Mouse (Mus musculus) heart, embryonic 15.5 days (tissue): ENCODE data around the gene Nab2. TPM values are rescaled to one million over a fixed set of nuclear protein-coding genes. Genes with fewer than 3 reads are reported as not detected.

Experiments used
- ATAC-seq: fragments of 200-750 bp; cut with Nextera tagmentation; replicated peaks from 2 replicates; pipeline ENCODE4 v1.8.0; 2017; ENCODE audit warnings: low read depth, moderate TSS enrichment; ENCODE audit not compliant: insufficient number of reproducible peaks, insufficient read depth, low FRiP score
- H3K27ac ChIP-seq: fragments of 300-500 bp; sonication (generic); 2 replicates; pipeline ENCODE4 v1.5.1; 2015; ENCODE audit warnings: mild to moderate bottlenecking, inconsistent platforms
- H3K27me3 ChIP-seq: fragments of 300-500 bp; sonication (generic); 2 replicates; pipeline ENCODE4 v1.6.1; 2015; ENCODE audit warnings: inconsistent platforms
- H3K36me3 ChIP-seq: fragments of 300-500 bp; sonication (generic); 2 replicates; pipeline ENCODE4 v1.6.1; 2015; ENCODE audit warnings: mild to moderate bottlenecking, inconsistent platforms
- H3K4me1 ChIP-seq: fragments of 300-500 bp; sonication (generic); replicated peaks from 2 replicates; pipeline ENCODE4 v1.6.1; 2015; ENCODE audit warnings: inconsistent platforms
- H3K4me2 ChIP-seq: fragments of 300-500 bp; sonication (generic); 2 replicates; pipeline ENCODE4 v1.6.1; 2015; ENCODE audit warnings: inconsistent platforms, mild to moderate bottlenecking, moderate library complexity
- H3K4me3 ChIP-seq: fragments of 300-500 bp; sonication (generic); 2 replicates; pipeline ENCODE4 v1.5.1; 2015; ENCODE audit warnings: mild to moderate bottlenecking, inconsistent platforms
- H3K9ac ChIP-seq: fragments of 300-500 bp; sonication (generic); 2 replicates; pipeline ENCODE4 v1.6.1; 2015; ENCODE audit warnings: mild to moderate bottlenecking, inconsistent platforms
- H3K9me3 ChIP-seq: fragments of 300-500 bp; sonication (generic); replicated peaks from 2 replicates; pipeline ENCODE4 v1.6.1; 2016; ENCODE audit warnings: inconsistent platforms
- WGBS: fragments of 180-500 bp; shearing (Covaris S2); methylation state at CpG from one replicate; pipeline ENCODE4 v1.1.7; 2015; ENCODE audit warnings: mixed read lengths; 5-methylcytosine and 5-hydroxymethylcytosine counted together
- polyA plus RNA-seq: library from polyadenylated mRNA; unstranded; fragments of >200 nt; fragmentation: Nextera tagmentation; extraction: Ambion mirVana; gene quantifications from 2 replicates; pipeline ENCODE4 v1.2.1, GENCODE M21; 2015

Gene Nab2
- 10.9 and 14.9 TPM in 2 replicates for polyA plus RNA-seq

DNA sequence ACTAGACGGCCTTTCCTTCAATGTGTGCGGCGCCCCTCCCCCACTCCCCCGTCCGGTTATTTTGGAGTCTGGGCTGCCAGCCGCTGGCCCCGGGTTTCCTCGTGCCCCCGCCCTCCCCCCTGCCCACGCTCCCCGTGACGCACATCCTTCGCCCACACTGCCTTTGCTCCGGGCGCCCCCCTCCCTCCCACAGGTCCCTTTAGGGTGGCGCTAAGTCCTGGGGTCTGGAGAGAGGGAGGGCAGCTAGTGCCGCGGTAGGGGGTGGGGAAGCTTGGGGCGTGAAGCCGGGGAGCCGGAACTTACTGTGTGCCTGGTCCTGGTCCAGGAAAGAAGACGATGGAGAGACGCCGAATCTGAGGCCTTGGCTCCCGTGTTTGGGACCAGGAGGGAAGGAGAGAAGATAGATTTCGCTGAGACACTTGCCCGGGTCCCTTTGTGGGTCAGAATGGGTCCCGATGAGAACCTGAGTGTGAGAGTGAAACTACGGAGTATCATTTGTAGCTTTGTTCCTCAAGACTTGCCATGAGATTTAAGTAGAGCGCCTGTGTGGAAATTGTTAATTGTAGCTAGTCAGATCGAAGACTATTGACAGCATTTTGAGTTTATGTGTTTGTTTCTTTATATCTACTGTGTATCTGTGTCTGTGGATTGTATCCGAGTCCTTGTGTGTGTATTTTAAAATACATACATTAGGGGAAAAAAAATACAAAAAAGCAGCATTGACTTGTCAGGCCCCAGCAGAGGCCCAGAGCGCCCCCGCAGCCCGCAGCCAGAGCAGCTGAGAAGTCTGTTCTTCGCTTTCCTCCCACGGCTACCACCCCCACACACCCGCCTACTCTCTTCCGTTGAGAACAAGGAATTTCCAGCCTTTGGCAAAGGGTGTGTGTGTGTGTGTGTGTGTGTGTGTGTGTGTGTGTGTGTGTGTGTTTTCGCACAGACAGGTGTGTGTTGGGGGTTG lies at the start of gene Nab2:
TSS of gene Nab2 (minus strand) at position 476 of the 958 bp plus-strand sequence.
- Histone ChIP-seq H3K27ac (peak within 1 kb of the TSS; percentile 99), H3K36me3 (peaks cover 7% of the 10 kb centered on the region; the same call in 1 of the 2 replicates), H3K27me3 (no peaks in the 10 kb centered on the region), H3K4me2 (peak within 1 kb of the TSS; percentile 85), H3K9ac (peak within 1 kb of the TSS; percentile 89), H3K4me3 (peak within 1 kb of the TSS; percentile 78), H3K4me1 (peaks cover 49% of the 10 kb centered on the region), H3K9me3 (no peaks in the 10 kb centered on the region)
- WGBS: 2% methylated on average over 40 of the region's 40 CpGs
- ATAC-seq: peak; percentile 64

DNA sequence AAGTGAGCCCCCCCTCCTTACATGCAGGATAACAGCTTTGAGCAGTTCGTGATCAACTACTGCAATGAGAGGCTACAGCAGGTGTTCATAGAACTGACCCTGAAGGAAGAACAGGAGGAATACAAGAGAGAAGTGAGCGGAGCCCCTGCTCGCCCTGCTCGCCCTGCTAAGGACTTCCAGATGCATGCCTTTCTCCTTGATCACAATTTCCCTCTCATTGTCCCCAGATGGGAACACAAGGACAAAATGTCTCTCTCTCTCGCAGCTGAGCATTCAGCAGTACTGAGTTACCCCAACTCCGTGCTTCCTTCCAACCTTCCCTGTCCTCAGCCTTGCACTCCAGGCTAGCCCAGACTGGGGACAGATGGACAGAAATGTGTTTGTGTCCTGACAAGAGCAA lies 44.4 kb upstream of the Nab2 start:
- Histone ChIP-seq H3K9ac (no peak overlapping the region), H3K36me3 (no peaks in the 10 kb centered on the region), H3K27ac (no peak overlapping the region), H3K4me2 (no peak overlapping the region), H3K9me3 (no peaks in the 10 kb centered on the region), H3K27me3 (no peaks in the 10 kb centered on the region; the same call in 1 of the 2 replicates), H3K4me1 (peaks cover 6% of the 10 kb centered on the region), H3K4me3 (no peak overlapping the region)
- ATAC-seq: no peak
- 66% methylated on average over 6 of the region's 6 CpGs for WGBS

DNA sequence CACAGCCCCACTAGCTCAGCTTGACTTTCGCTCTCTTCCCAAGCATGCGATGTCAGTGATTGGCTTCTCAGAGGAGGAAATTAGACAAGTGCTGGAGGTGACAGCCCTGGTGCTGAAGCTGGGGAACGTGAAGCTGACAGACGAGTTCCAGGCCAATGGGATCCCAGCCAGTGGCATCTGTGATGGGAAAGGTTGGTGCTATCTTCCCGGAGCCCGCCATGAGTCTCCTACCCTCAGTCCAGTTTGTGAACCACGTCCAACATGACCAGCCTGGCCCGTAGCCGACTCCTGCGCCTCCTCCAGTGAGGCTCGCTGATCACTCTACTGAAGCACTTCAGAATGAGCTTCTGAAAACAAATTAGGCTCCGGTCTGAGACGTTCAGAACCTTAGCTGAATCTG lies 42.0 kb upstream of the Nab2 start:
- WGBS: 63% methylated on average over 13 of the region's 13 CpGs

DNA sequence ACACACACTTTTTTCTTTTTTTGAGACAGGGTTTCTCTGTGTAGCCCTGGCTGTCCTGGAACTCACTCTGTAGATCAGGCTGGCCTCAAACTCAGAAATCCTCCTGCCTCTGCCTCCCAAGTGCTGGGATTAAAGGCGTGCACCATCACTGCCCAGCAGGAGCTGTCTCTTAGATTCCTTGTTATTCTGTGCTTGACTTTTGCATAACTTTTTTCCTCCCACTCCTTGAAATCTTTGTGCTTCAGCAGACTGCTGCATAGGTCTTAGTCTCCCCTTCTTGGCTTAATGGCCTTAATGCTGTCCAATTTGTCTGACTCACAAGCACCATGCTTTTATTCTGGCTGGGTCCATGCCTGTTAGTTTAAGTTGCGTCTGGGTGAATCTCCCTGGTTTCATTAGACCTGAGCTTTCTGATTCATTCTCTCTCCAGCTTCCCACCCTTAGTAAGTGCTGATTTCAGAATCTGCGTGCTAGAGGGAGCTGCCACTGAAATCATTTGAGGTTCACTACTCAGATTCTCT lies 40.5 kb upstream of the Nab2 start:
- Histone ChIP-seq H3K9ac (no peak overlapping the region), H3K9me3 (no peaks in the 10 kb centered on the region), H3K27ac (no peak overlapping the region), H3K36me3 (no peaks in the 10 kb centered on the region), H3K4me2 (no peak overlapping the region), H3K4me3 (no peak overlapping the region), H3K4me1 (peaks cover 12% of the 10 kb centered on the region), H3K27me3 (no peaks in the 10 kb centered on the region; the same call in 1 of the 2 replicates)
- no peak for ATAC-seq
- WGBS: 80% methylated on average over 3 of the region's 3 CpGs

More for the DNA sequence above, 42.0 kb upstream of the Nab2 start:
- Histone ChIP-seq H3K9ac (no peak overlapping the region), H3K36me3 (no peaks in the 10 kb centered on the region), H3K4me3 (no peak overlapping the region), H3K4me1 (peaks cover 12% of the 10 kb centered on the region), H3K27me3 (no peaks in the 10 kb centered on the region; the same call in 1 of the 2 replicates), H3K27ac (no peak overlapping the region), H3K4me2 (no peak overlapping the region), H3K9me3 (no peaks in the 10 kb centered on the region)
- ATAC-seq: no peak

DNA sequence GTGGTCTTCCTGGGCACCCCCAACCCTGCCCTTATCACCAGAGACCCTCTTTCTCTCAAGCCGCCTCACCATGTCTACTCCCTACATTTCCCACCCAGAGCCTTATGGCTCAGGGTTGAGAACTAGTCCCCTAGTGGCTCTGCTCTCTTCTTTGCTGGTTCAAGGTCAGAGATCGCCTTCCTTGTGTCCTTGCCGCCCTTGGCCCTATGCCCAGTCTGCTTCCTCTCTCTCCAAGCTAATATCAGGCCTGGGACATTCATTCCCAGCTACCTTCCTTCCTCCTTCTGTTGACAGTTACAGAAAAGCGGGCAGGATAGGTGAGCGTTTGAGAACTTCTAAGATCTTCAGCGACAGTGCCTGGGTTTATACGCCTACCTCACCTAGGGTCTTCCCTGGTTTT lies 39.4 kb upstream of the Nab2 start:
- H3K27ac ChIP-seq: no peak overlapping the region
- no peak; the same call in 1 of the 2 replicates for ATAC-seq
- no peaks in the 10 kb centered on the region for H3K9me3 ChIP-seq
- no peaks in the 10 kb centered on the region for H3K36me3 ChIP-seq
- no peak overlapping the region for H3K4me2 ChIP-seq
- 40% methylated on average over 7 of the region's 7 CpGs for WGBS
- H3K4me3 ChIP-seq: no peak overlapping the region
- H3K9ac ChIP-seq: no peak overlapping the region
- H3K4me1 ChIP-seq: peaks cover 12% of the 10 kb centered on the region
- H3K27me3 ChIP-seq: no peaks in the 10 kb centered on the region

DNA sequence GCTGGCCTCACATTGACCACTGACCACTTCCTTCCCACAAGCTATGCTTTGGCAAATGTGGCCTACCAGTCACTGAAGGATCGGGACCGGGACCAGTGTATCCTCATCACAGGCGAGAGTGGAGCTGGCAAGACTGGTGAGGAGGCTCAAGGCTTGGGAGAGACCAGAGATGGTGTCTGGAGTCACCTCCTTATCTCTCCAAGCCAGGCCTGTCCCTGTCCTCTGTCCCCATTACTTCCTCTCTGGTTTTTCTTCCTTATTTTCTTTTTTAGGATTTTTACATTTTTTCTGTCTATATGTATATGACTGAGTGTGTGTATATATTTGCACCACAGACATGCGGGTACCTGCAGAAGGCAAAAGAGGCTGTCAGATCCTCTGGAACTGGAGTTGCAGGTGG lies 37.4 kb upstream of the Nab2 start:
- no peak overlapping the region for H3K9ac ChIP-seq
- 80% methylated on average over 4 of the region's 4 CpGs for WGBS
- H3K4me1 ChIP-seq: peaks cover 12% of the 10 kb centered on the region
- no peak overlapping the region for H3K27ac ChIP-seq
- no peak overlapping the region for H3K4me3 ChIP-seq
- H3K36me3 ChIP-seq: no peaks in the 10 kb centered on the region
- ATAC-seq: no peak
- H3K9me3 ChIP-seq: no peaks in the 10 kb centered on the region
- no peaks in the 10 kb centered on the region for H3K27me3 ChIP-seq
- no peak overlapping the region for H3K4me2 ChIP-seq

DNA sequence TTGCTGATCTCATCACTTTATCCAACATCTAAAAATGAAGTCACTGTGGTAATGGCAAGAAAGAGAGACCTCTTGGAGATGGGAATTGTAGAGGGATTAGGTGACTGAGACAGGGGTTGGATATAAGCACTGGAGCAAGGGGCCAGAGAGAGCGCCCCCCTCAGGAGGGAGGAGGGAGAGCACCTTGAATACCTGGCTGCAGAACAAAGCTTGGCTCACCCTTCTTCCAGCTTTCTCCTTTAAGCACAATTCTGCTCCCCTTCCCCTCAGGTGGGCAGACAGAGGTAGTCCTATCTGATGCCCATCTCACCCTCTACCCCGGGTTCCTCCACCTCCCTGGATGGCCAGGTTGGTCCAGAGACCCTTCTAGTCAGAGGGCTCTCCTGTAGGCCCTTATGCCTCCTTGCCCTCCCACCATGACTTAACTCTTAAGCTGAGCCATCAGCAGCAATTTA lies 36.4 kb upstream of the Nab2 start, which contains the start of gene Myo1a:
TSS of gene Myo1a (plus strand) at position 405 of the 455 bp plus-strand sequence.
- no peak for ATAC-seq
- H3K4me1 ChIP-seq: peaks cover 12% of the 10 kb centered on the region
- H3K36me3 ChIP-seq: no peaks in the 10 kb centered on the region
- H3K4me2 ChIP-seq: no peak within 1 kb of the TSS
- H3K4me3 ChIP-seq: no peak within 1 kb of the TSS
- 53% methylated on average over 2 of the region's 2 CpGs for WGBS
- no peaks in the 10 kb centered on the region for H3K27me3 ChIP-seq
- no peak within 1 kb of the TSS for H3K27ac ChIP-seq
- no peaks in the 10 kb centered on the region for H3K9me3 ChIP-seq
- H3K9ac ChIP-seq: no peak within 1 kb of the TSS

DNA sequence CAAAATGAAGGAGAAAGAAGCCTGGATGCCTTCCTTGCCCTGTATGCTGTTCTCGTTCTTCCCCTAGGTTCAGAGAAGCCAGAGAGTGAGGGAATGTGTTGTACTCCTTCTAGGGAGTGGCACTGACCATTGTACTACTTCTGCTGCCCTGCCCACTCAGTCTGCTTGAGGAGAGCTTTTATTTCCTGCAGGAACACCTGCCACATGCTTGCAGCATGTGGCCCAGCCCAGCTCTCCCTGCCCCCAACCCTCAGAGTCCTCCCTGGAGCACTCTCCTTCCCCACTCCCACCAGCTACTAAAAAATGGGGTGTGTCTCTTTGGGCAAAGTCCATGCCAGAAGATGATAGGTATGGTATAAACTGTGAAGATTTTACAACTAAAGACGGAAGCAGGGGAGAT lies 35.9 kb upstream of the Nab2 start:
- Histone ChIP-seq H3K27me3 (no peaks in the 10 kb centered on the region), H3K9ac (no peak overlapping the region), H3K4me3 (no peak overlapping the region), H3K27ac (no peak overlapping the region), H3K4me1 (peaks cover 12% of the 10 kb centered on the region), H3K4me2 (no peak overlapping the region), H3K36me3 (no peaks in the 10 kb centered on the region), H3K9me3 (no peaks in the 10 kb centered on the region)
- WGBS: 61% methylated on average over 2 of the region's 2 CpGs
- ATAC-seq: no peak

DNA sequence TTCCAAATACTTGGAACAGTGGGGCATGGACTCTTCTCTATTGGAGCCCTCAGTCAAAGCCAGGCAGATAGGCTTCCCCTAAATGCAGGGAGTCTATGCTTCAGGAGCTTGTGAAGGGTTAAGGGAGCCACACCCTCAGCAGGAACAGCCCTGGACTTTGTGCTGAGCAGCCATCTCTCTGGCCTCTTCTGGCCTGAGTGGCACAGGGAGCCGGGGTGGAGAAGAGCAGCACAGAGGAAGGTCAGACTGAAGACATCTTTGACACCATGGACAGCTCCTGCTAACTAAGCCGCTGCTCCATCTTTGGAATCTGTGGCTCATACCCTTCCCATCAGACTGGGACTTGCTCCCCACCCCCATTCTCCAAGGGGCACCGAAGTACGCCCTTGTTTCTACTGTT lies 34.9 kb upstream of the Nab2 start:
- no peaks in the 10 kb centered on the region for H3K9me3 ChIP-seq
- peaks cover 12% of the 10 kb centered on the region for H3K4me1 ChIP-seq
- no peaks in the 10 kb centered on the region for H3K27me3 ChIP-seq
- WGBS: 28% methylated on average over 4 of the region's 4 CpGs
- H3K9ac ChIP-seq: no peak overlapping the region
- H3K4me3 ChIP-seq: no peak overlapping the region
- no peak for ATAC-seq
- H3K4me2 ChIP-seq: no peak overlapping the region
- no peaks in the 10 kb centered on the region; the same call in 1 of the 2 replicates for H3K36me3 ChIP-seq
- H3K27ac ChIP-seq: no peak overlapping the region

DNA sequence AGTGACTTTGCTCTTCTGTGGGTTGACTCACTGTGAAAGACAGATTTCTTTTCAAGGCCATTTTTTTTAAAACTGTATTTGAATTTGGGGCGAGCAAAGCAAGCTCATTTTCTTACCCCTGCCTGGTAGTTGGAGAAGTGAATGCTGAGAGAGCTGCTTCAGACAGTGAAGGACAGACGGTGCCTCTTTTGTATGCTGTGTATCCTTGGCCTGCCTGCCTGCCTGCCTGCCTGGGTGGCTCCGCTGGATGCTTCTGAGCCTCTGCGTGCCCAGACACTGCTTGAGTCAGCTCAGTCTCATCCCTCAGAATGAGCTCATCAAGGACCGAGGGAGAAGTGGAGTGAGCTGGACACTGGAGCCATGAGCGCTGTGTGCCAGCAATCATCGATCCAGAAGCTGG lies 30.6 kb upstream of the Nab2 start:
- H3K27ac ChIP-seq: no peak overlapping the region
- no peaks in the 10 kb centered on the region for H3K9me3 ChIP-seq
- H3K4me2 ChIP-seq: no peak overlapping the region
- no peaks in the 10 kb centered on the region for H3K27me3 ChIP-seq
- no peak for ATAC-seq
- no peak overlapping the region for H3K4me3 ChIP-seq
- H3K36me3 ChIP-seq: peaks cover 7% of the 10 kb centered on the region; the same call in 1 of the 2 replicates
- WGBS: 90% methylated on average over 7 of the region's 7 CpGs
- H3K4me1 ChIP-seq: no peaks in the 10 kb centered on the region
- no peak overlapping the region for H3K9ac ChIP-seq

DNA sequence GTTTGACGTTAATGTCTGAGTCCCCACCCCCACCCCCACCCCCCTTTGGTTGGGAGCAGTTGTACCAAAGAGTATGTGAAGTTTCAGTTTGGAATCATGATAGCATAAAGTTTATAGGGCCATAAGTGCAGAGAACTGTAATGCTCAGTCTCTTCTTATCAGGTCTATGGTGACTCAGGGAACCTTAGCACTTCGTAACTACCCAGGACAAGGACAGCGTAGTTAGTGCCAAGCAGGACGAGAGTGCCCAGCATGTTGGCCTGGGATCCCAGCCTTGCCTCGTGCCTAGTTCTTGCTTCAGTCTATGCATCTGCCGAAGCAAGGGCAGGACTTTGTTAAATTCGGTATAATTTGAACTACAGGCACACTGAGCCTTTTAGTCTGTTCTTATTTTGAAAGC lies 27.4 kb upstream of the Nab2 start:
- H3K9me3 ChIP-seq: no peaks in the 10 kb centered on the region
- H3K4me1 ChIP-seq: no peaks in the 10 kb centered on the region
- H3K27me3 ChIP-seq: no peaks in the 10 kb centered on the region
- ATAC-seq: no peak
- H3K4me3 ChIP-seq: no peak overlapping the region
- no peak overlapping the region for H3K9ac ChIP-seq
- WGBS: 88% methylated on average over 7 of the region's 7 CpGs
- H3K36me3 ChIP-seq: peaks cover 17% of the 10 kb centered on the region; the same call in 1 of the 2 replicates
- H3K27ac ChIP-seq: no peak overlapping the region
- no peak overlapping the region for H3K4me2 ChIP-seq
